Mouse (Mus musculus) heart, embryonic 11.5 days (tissue): Measurements from ENCODE around the gene Cfap65. TPM values are rescaled to one million over a fixed set of nuclear protein-coding genes. Genes with fewer than 3 reads are reported as not detected.
A peak's percentile ranks its signal among the peaks of the same experiment; 100 is the strongest.

ENCODE experiments used
- ATAC-seq: fragments of 200-750 bp; cut with Nextera tagmentation; replicated peaks from 2 replicates; pipeline ENCODE4 v1.8.0; 2017; ENCODE audit warnings: moderate library complexity; ENCODE audit not compliant: insufficient number of reproducible peaks, low FRiP score, low TSS enrichment
- H3K27ac ChIP-seq: fragments of 300-500 bp; sonication (generic); 2 replicates; pipeline ENCODE4 v1.5.1; 2014; ENCODE audit warnings: mild to moderate bottlenecking, low read depth, low read length
- H3K27me3 ChIP-seq: fragments of 300-500 bp; sonication (generic); 2 replicates; pipeline ENCODE4 v1.6.1; 2014; ENCODE audit warnings: mild to moderate bottlenecking, low read length, mixed read lengths; ENCODE audit not compliant: control insufficient read depth, insufficient read depth
- H3K36me3 ChIP-seq: fragments of 300-500 bp; sonication (generic); 2 replicates; pipeline ENCODE4 v1.6.1; 2014; ENCODE audit warnings: mild to moderate bottlenecking, low read length, moderate library complexity, mixed read lengths; ENCODE audit not compliant: control insufficient read depth, insufficient read depth
- H3K4me1 ChIP-seq: fragments of 300-500 bp; sonication (generic); 2 replicates; pipeline ENCODE4 v1.6.1; 2014; ENCODE audit warnings: low read length; ENCODE audit not compliant: control insufficient read depth, insufficient read depth
- H3K4me2 ChIP-seq: fragments of 300-500 bp; sonication (generic); 2 replicates; pipeline ENCODE4 v1.6.1; 2014; ENCODE audit warnings: mild to moderate bottlenecking, moderate library complexity
- H3K4me3 ChIP-seq: fragments of 300-500 bp; sonication (generic); 2 replicates; pipeline ENCODE4 v1.5.1; 2014; ENCODE audit warnings: low read depth, low read length
- H3K9ac ChIP-seq: fragments of 300-500 bp; sonication (generic); 2 replicates; pipeline ENCODE4 v1.6.1; 2014; ENCODE audit warnings: mild to moderate bottlenecking, low read depth, low read length, moderate library complexity
- H3K9me3 ChIP-seq: fragments of 300-500 bp; sonication (generic); replicated peaks from 2 replicates; pipeline ENCODE4 v1.6.1; 2016; ENCODE audit warnings: low read length; ENCODE audit not compliant: control insufficient read depth
- WGBS: fragments of 180-500 bp; shearing (Covaris S2); extraction: QIAGEN DNeasy Blood & Tissue Kit; methylation state at CpG from one replicate; pipeline ENCODE4 v1.1.7; 2014; ENCODE audit not compliant: insufficient replicate concordance; 5-methylcytosine and 5-hydroxymethylcytosine counted together
- polyA plus RNA-seq: library from polyadenylated mRNA; unstranded; fragments of >200 nt; fragmentation: Nextera tagmentation; extraction: Ambion mirVana; gene quantifications from 2 replicates; pipeline ENCODE4 v1.2.1, GENCODE M21; 2014

Cfap65 gene
- polyA plus RNA-seq = not detected in 2 replicates

DNA sequence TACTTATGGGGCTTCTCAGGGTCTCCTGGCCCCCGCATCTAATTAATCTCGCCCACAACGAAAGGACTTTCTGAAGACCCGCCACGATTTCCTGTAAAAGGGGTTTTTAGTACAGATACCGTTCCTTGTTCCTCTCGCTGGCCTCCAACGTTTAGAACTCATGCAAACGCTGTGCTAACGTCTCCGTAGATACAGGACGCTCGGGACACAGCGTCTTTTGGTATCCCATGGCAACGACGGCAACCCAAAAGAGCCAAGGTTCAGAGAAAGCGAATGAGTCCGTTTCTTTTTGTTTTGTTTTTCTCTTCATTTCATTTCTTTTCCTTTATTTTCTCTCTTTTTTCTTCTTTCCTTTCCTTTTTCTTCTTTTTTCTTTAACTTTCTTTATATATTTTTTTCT lies at the start of gene Cfap65:
Cfap65 (minus strand) TSS at position 198 of the 400 bp plus-strand sequence.
- H3K4me2 ChIP-seq = 0 out of 2 replicates have a peak within 1 kb of the TSS, but pooled peaks have one; percentile 20
- ATAC-seq = no peak
- H3K4me3 ChIP-seq = no peak within 1 kb of the TSS
- no peaks in the 10 kb centered on the region for H3K36me3 ChIP-seq
- peaks cover 35% of the 10 kb centered on the region for H3K27me3 ChIP-seq
- no peak within 1 kb of the TSS for H3K9ac ChIP-seq
- WGBS = 2% methylated on average over 18 of the region's 18 CpGs
- H3K9me3 ChIP-seq = no peaks in the 10 kb centered on the region
- no peaks in the 10 kb centered on the region for H3K4me1 ChIP-seq
- no peak within 1 kb of the TSS for H3K27ac ChIP-seq

- 80% methylated on average over 8 of the region's 8 CpGs for WGBS
Measured at GRCm38 (mm10) chr1:74977001-74977400, 41.6 kb upstream of the Cfap65 start.

GRCm38 (mm10) chr1:74975936-74976335 lies 40.5 kb upstream of the Cfap65 start:
- no peaks in the 10 kb centered on the region for H3K27me3 ChIP-seq
- H3K36me3 ChIP-seq = no peaks in the 10 kb centered on the region
- H3K9ac ChIP-seq = no peak overlapping the region
- H3K9me3 ChIP-seq = no peaks in the 10 kb centered on the region
- H3K4me2 ChIP-seq = no peak overlapping the region
- WGBS = 79% methylated on average over 1 of the region's 1 CpGs
- no peaks in the 10 kb centered on the region for H3K4me1 ChIP-seq
- H3K4me3 ChIP-seq = no peak overlapping the region
- ATAC-seq = no peak
- H3K27ac ChIP-seq = no peak overlapping the region

More at GRCm38 (mm10) chr1:74977001-74977400, 41.6 kb upstream of the Cfap65 start:
- no peak overlapping the region for H3K9ac ChIP-seq
- H3K36me3 ChIP-seq = no peaks in the 10 kb centered on the region
- H3K4me3 ChIP-seq = no peak overlapping the region
- H3K4me1 ChIP-seq = no peaks in the 10 kb centered on the region
- H3K4me2 ChIP-seq = no peak overlapping the region
- no peak for ATAC-seq
- H3K27me3 ChIP-seq = no peaks in the 10 kb centered on the region
- H3K9me3 ChIP-seq = no peaks in the 10 kb centered on the region
- H3K27ac ChIP-seq = no peak overlapping the region

DNA sequence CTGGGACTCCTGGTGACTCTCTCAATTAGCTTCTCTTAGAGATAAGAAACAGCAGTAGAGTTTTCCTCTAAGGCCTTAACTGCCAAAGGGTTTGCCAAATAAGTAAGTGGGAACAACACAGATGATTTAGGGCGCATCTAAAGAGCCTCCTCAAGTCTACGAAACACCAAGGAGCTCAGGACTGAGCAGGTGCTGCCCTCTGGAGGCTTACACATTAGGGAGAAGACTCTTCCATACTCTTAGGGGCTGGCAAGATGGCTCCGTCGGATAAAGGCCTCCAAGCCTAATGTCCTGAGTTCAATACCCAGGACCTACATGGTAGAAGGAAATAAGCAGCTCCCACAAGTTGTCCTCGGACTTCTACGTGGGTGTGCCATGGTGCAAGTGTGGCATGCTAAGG lies 38.2 kb upstream of the Cfap65 start:
- no peak overlapping the region for H3K4me3 ChIP-seq
- H3K4me1 ChIP-seq = no peaks in the 10 kb centered on the region
- no peak overlapping the region for H3K27ac ChIP-seq
- H3K9ac ChIP-seq = no peak overlapping the region
- no peaks in the 10 kb centered on the region for H3K36me3 ChIP-seq
- no peaks in the 10 kb centered on the region for H3K9me3 ChIP-seq
- 70% methylated on average over 6 of the region's 6 CpGs for WGBS
- no peaks in the 10 kb centered on the region for H3K27me3 ChIP-seq
- no peak overlapping the region for H3K4me2 ChIP-seq
- no peak for ATAC-seq

DNA sequence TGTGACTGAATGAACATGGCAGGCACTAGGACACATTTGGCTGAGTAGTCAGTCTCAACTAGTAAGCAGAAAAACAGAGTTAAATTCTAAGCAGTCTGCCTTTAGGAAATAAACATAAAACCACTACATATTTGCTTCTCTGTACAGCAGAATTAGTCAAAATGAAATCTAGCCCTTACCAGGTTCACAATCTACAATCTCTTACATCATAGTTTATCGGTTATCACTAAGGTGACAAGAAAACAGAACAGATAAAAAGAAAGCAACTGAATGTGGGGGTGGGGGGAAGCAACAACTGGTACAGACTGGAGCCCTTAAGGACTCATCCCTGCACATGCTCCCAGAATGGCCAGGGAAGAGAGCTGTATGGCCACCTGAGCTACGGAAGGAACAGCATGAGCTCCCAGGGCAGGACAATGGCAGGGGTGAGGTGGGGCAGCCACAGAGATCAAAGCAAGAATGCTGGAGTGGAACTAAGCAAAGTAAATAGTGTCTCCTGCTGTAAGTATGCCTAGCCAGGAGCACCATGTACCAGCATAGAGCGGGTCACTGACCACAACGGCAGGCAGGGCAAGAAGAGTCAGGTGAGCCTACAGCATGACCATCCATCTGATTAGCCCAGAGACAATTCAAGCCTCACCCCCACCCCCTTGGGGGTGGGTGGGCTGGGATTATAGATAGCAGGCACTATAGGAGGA lies 36.1 kb upstream of the Cfap65 start:
- no peak for ATAC-seq
- H3K9ac ChIP-seq = no peak overlapping the region
- no peaks in the 10 kb centered on the region for H3K4me1 ChIP-seq
- no peaks in the 10 kb centered on the region for H3K36me3 ChIP-seq
- H3K4me3 ChIP-seq = no peak overlapping the region
- H3K4me2 ChIP-seq = no peak overlapping the region
- WGBS = 70% methylated on average over 4 of the region's 4 CpGs
- no peak overlapping the region for H3K27ac ChIP-seq
- H3K9me3 ChIP-seq = no peaks in the 10 kb centered on the region
- no peaks in the 10 kb centered on the region for H3K27me3 ChIP-seq

DNA sequence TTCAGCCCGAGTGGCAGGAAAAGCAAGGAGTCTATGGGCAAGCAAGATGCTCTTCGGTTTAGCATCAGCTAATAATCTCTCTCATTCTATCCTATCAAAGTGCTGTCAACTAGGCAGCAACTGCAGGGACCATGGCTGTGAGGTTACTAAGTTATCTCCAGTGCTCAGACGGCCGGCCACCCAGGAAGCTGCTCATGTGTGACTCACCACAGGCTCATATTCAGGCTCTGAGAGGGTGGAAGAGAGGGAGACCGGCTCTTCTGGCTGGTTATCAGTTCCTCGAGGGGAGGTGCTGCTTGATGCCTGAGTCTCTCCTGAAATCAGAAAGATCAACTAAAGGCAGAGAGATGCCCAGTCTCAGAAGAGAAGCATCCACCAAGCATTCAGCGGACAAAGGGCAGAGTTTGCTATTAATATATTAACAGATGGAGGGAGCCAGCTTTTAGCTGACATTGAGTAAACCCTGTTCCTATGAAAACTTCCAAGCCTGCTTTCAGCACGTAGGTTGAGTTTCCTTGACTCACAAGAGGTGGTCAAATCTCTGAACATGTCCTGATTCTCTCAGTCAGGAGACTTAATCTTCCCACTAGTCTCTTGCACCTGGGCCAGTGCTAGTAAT lies 32.7 kb upstream of the Cfap65 start:
- 39% methylated on average over 8 of the region's 8 CpGs for WGBS
- H3K27me3 ChIP-seq = peaks cover 6% of the 10 kb centered on the region
- no peak overlapping the region for H3K27ac ChIP-seq
- no peak overlapping the region for H3K4me3 ChIP-seq
- 0 out of 2 replicates have a peak, but pooled peaks cover 4% of the 10 kb centered on the region for H3K4me1 ChIP-seq
- H3K36me3 ChIP-seq = no peaks in the 10 kb centered on the region
- H3K9me3 ChIP-seq = no peaks in the 10 kb centered on the region
- H3K4me2 ChIP-seq = no peak overlapping the region
- no peak overlapping the region for H3K9ac ChIP-seq
- ATAC-seq = no peak

DNA sequence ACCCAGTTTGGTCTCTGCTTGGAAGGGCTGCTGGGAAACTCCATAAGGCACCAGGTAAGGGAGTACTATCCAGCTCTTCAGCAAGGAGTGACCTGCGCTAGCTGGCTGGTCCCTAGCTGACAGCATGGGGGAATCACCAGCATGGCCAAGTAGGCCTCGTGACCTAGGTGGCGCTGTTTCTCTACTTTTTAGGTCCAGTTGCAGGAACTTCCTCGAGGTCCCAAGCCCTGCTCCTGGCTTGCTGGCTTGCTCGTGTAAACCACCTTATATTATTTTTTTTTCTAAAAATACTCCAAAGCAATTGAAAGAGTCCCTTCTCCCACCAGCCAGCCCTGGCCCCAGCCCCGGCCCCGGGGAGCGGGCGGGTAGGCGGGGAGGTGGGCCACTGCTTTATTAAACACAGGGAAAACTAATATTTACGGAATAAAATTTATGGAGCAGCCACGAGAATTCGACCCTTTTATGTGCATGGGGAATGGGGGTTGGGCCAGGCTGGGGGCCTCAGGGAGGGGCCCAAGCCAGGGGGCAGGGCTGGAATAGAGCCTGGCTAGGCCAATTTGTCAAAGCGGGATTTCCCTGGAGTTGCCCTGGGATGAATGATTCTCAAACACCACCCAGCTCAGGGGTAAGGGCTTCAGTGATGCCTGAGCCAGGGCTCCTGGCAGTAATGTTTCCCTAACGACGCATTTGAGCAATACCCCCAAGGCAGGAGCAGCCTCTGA lies 29.3 kb upstream of the Cfap65 start:
- no peak for ATAC-seq
- Histone ChIP-seq H3K4me1 (0 out of 2 replicates have a peak, but pooled peaks cover 4% of the 10 kb centered on the region), H3K4me2 (peak overlapping the region; percentile 59), H3K36me3 (no peaks in the 10 kb centered on the region), H3K27ac (no peak overlapping the region), H3K27me3 (peaks cover 10% of the 10 kb centered on the region), H3K9me3 (no peaks in the 10 kb centered on the region), H3K4me3 (peak overlapping the region; percentile 19; the same call in 1 of the 2 replicates), H3K9ac (peak overlapping the region; percentile 56)
- 22% methylated on average over 16 of the region's 16 CpGs for WGBS

GRCm38 (mm10) chr1:74962853-74963227 lies 27.4 kb upstream of the Cfap65 start:
- H3K4me2 ChIP-seq = no peak overlapping the region
- ATAC-seq = no peak
- H3K4me3 ChIP-seq = no peak overlapping the region
- no peaks in the 10 kb centered on the region for H3K36me3 ChIP-seq
- H3K27ac ChIP-seq = no peak overlapping the region
- H3K9me3 ChIP-seq = no peaks in the 10 kb centered on the region
- 82% methylated on average over 5 of the region's 5 CpGs for WGBS
- no peak overlapping the region for H3K9ac ChIP-seq
- peaks cover 12% of the 10 kb centered on the region for H3K27me3 ChIP-seq
- H3K4me1 ChIP-seq = 0 out of 2 replicates have a peak, but pooled peaks cover 4% of the 10 kb centered on the region
